Mouse (Mus musculus) yolk sac, embryonic 10.5 days (tissue): ENCODE results near the gene Tdrd9.

ENCODE experiments used
- DNase-seq: peaks from one replicate; pipeline ENCODE4 v3.0.0-alpha.2; 2017; ENCODE audit warnings: low spot score

Tdrd9 gene

GRCm38 (mm10) chr12:111971231-111971686 lies at the start of gene Tdrd9:
Gene Tdrd9 (plus strand): TSS chr12:111971559.
- DNase-seq, result no peak

- no peak for DNase-seq
These were observed 48.2 kb upstream of the Tdrd9 start for GRCm38 (mm10) chr12:111923117-111923516.

- DNase-seq, result no peak
These were observed 44.0 kb upstream of the Tdrd9 start for GRCm38 (mm10) chr12:111927338-111927737.

GRCm38 (mm10) chr12:111928411-111928966 lies 42.9 kb upstream of the Tdrd9 start:
- DNase-seq, result no peak

GRCm38 (mm10) chr12:111931411-111932025 lies 39.8 kb upstream of the Tdrd9 start:
- no peak for DNase-seq

- DNase-seq, result no peak
These were observed 38.8 kb upstream of the Tdrd9 start for GRCm38 (mm10) chr12:111932513-111932912.

GRCm38 (mm10) chr12:111933032-111933704 lies 38.2 kb upstream of the Tdrd9 start:
- DNase-seq, result peak; percentile 23

GRCm38 (mm10) chr12:111933971-111934370 lies 37.4 kb upstream of the Tdrd9 start:
- DNase-seq, result no peak

- DNase-seq, result peak; percentile 83
These were observed 34.4 kb upstream of the Tdrd9 start for GRCm38 (mm10) chr12:111936706-111937550.

GRCm38 (mm10) chr12:111938623-111939177 lies 32.7 kb upstream of the Tdrd9 start:
- DNase-seq, result peak; percentile 64

- DNase-seq, result peak; percentile 65
These were observed 27.8 kb upstream of the Tdrd9 start for GRCm38 (mm10) chr12:111943421-111944064.

- DNase-seq, result peak; percentile 89
These were observed 27.0 kb upstream of the Tdrd9 start for GRCm38 (mm10) chr12:111944065-111944987.

- DNase-seq, result peak; percentile 82
These were observed 26.2 kb upstream of the Tdrd9 start for GRCm38 (mm10) chr12:111945115-111945514.

- DNase-seq, result peak; percentile 22
These were observed 25.3 kb upstream of the Tdrd9 start for GRCm38 (mm10) chr12:111945765-111946655.

GRCm38 (mm10) chr12:111946716-111947115 lies 24.6 kb upstream of the Tdrd9 start:
- peak; percentile 74 for DNase-seq

- DNase-seq, result no peak
These were observed 20.9 kb upstream of the Tdrd9 start for GRCm38 (mm10) chr12:111950486-111950885.

GRCm38 (mm10) chr12:111951701-111952100 lies 19.7 kb upstream of the Tdrd9 start:
- DNase-seq, result no peak

GRCm38 (mm10) chr12:111956173-111956572 lies 15.2 kb upstream of the Tdrd9 start:
- no peak for DNase-seq
